Comparison of ENCODE assay signal across 13 mouse cellular contexts in genomic region chr6:37435391-37435790, GRCm38 (mm10). TPM values are rescaled to one million over a fixed set of nuclear protein-coding genes. Genes with fewer than 3 reads are reported as not detected.
DNase-seq lines count a peak whose midpoint lies in the region; ATAC-seq and TF ChIP-seq lines count a peak whose summit lies in the region.
"Had no signal": no experiment of that assay in that cellular context is flagged by ENCODE, and none has a peak within 500 bp of the region (broad histone marks: within the 10 kb centered on the region; RNA-seq: fewer than 3 reads in every experiment).

No protein-coding gene starts in this region.

- H3K36me3 ChIP-seq in heart, embryonic 15.5 days: peaks cover 8% of the 10 kb centered on the region; the same call in 1 of the 2 replicates
- H3K36me3 ChIP-seq in lung, embryonic 16.5 days (ENCODE audit: control insufficient read depth, insufficient read depth, low read length): peaks cover 12% of the 10 kb centered on the region
- no peaks in the 10 kb centered on the region for H3K36me3 ChIP-seq in lung, postnatal 0 days (ENCODE audit: insufficient read depth, low read length)
- no peaks in the 10 kb centered on the region; the same call in 1 of the 2 replicates for H3K36me3 ChIP-seq in intestine, postnatal 0 days (ENCODE audit: control insufficient read depth, insufficient read depth)
- H3K36me3 ChIP-seq: hindbrain, embryonic 15.5 days; liver, embryonic 15.5 days had no signal

- TF ChIP-seq CTCF in lung, postnatal 0 days (IDR thresholded peaks at IDR 0.05): no peak
- TF ChIP-seq CTCF in intestine, postnatal 0 days (IDR thresholded peaks at IDR 0.05; ENCODE audit: low read depth): no peak

- H3K4me2 ChIP-seq in heart, embryonic 15.5 days: 0 out of 2 replicates have a peak overlapping the region, but pooled peaks have one; percentile 9
- H3K4me2 ChIP-seq in lung, embryonic 16.5 days (ENCODE audit: low read depth, low read length): no peak overlapping the region
- no peak overlapping the region for H3K4me2 ChIP-seq in lung, postnatal 0 days (replicated peaks; ENCODE audit: low read depth, low read length)
- H3K4me2 ChIP-seq in intestine, postnatal 0 days (replicated peaks; ENCODE audit: low read depth): no peak overlapping the region
- H3K4me2 ChIP-seq: hindbrain, embryonic 15.5 days; liver, embryonic 15.5 days had no signal

- no peak for TF ChIP-seq EP300 in lung, postnatal 0 days (IDR thresholded peaks at IDR 0.05)

- no peak for ATAC-seq in heart, embryonic 15.5 days (replicated peaks; ENCODE audit: insufficient number of reproducible peaks, insufficient read depth, low FRiP score, low read depth)
- ATAC-seq in lung, embryonic 16.5 days (ENCODE audit: low read depth): no peak
- no peak for ATAC-seq in lung, postnatal 0 days
- ATAC-seq in intestine, postnatal 0 days: no peak
- ATAC-seq: forebrain, embryonic 14.5 days had no signal

- H3K4me1 ChIP-seq in heart, embryonic 15.5 days (replicated peaks): peaks cover 84% of the 10 kb centered on the region
- H3K4me1 ChIP-seq in lung, embryonic 16.5 days (replicated peaks; ENCODE audit: control insufficient read depth, insufficient read depth, low read length): peaks cover 76% of the 10 kb centered on the region
- H3K4me1 ChIP-seq in lung, postnatal 0 days (ENCODE audit: insufficient read depth, low read depth, low read length): peaks cover 31% of the 10 kb centered on the region
- 0 out of 2 replicates have a peak, but pooled peaks cover 8% of the 10 kb centered on the region for H3K4me1 ChIP-seq in intestine, postnatal 0 days (replicated peaks; ENCODE audit: control insufficient read depth, insufficient read depth, low read length)

- DNase-seq in heart, postnatal 14 days: no peak
- no peak for DNase-seq in lung, postnatal 0 days (ENCODE audit: low spot score)
- peak; percentile 73 to 78 for DNase-seq in adrenal gland, postnatal 36 days
- DNase-seq in retina, embryonic 14.5 days (ENCODE audit: low spot score): no peak
- DNase-seq in urinary bladder, adult 2 months (ENCODE audit: low spot score): no peak
- DNase-seq: cerebellum, adult 9-10 months; thymus, postnatal 36 days had no signal

- H3K27ac ChIP-seq in heart, embryonic 15.5 days: peak overlapping the region; percentile 40
- H3K27ac ChIP-seq in lung, embryonic 16.5 days (ENCODE audit: low read length): peak overlapping the region; percentile 7; the same call in 1 of the 2 replicates
- H3K27ac ChIP-seq in lung, postnatal 0 days (ENCODE audit: low read length): no peak overlapping the region
- H3K27ac ChIP-seq in intestine, postnatal 0 days (ENCODE audit: low read depth, low read length): 0 out of 2 replicates have a peak overlapping the region, but pooled peaks have one; percentile 7
- H3K27ac ChIP-seq: hindbrain, embryonic 15.5 days; liver, embryonic 15.5 days had no signal

- no peaks in the 10 kb centered on the region for H3K27me3 ChIP-seq in heart, embryonic 15.5 days
- no peaks in the 10 kb centered on the region for H3K27me3 ChIP-seq in lung, embryonic 16.5 days (ENCODE audit: control insufficient read depth, insufficient read depth, low read depth, low read length)
- H3K27me3 ChIP-seq in lung, postnatal 0 days (replicated peaks; ENCODE audit: insufficient read depth, low read length): no peaks in the 10 kb centered on the region
- H3K27me3 ChIP-seq in intestine, postnatal 0 days (replicated peaks; ENCODE audit: control insufficient read depth, insufficient read depth, low read length): no peaks in the 10 kb centered on the region
- H3K27me3 ChIP-seq: hindbrain, embryonic 15.5 days; liver, embryonic 15.5 days had no signal

- no peak overlapping the region for H3K4me3 ChIP-seq in heart, embryonic 15.5 days
- no peak overlapping the region for H3K4me3 ChIP-seq in lung, embryonic 16.5 days (ENCODE audit: low read length)
- no peak overlapping the region for H3K4me3 ChIP-seq in lung, postnatal 0 days (ENCODE audit: low read depth, low read length)
- no peak overlapping the region for H3K4me3 ChIP-seq in intestine, postnatal 0 days (ENCODE audit: low read depth, low read length)
- H3K4me3 ChIP-seq: hindbrain, embryonic 15.5 days; liver, embryonic 15.5 days had no signal

- no peak overlapping the region for H3K9ac ChIP-seq in heart, embryonic 15.5 days
- no peak overlapping the region for H3K9ac ChIP-seq in lung, embryonic 16.5 days (ENCODE audit: low read length)
- H3K9ac ChIP-seq in lung, postnatal 0 days (replicated peaks; ENCODE audit: low read depth): no peak overlapping the region
- H3K9ac ChIP-seq in intestine, postnatal 0 days (ENCODE audit: low read depth, low read length): no peak overlapping the region
- H3K9ac ChIP-seq: hindbrain, embryonic 15.5 days; liver, embryonic 15.5 days had no signal

- H3K9me3 ChIP-seq in heart, embryonic 15.5 days (replicated peaks): no peaks in the 10 kb centered on the region
- H3K9me3 ChIP-seq in lung, embryonic 16.5 days (ENCODE audit: control insufficient read depth, low read length): no peaks in the 10 kb centered on the region
- H3K9me3 ChIP-seq in lung, postnatal 0 days (ENCODE audit: low read length): no peaks in the 10 kb centered on the region
- H3K9me3 ChIP-seq in intestine, postnatal 0 days (ENCODE audit: control insufficient read depth): no peaks in the 10 kb centered on the region
- H3K9me3 ChIP-seq: hindbrain, embryonic 15.5 days; liver, embryonic 15.5 days had no signal

- intact Hi-C loops in heart, postnatal 14 days (cut with DNase I): no loop called here

- 32% methylated on average over 6 of the region's 6 CpGs for WGBS in heart, embryonic 15.5 days
- WGBS in lung, embryonic 16.5 days: 57% methylated on average over 6 of the region's 6 CpGs
- WGBS in lung, postnatal 0 days: 44% methylated on average over 6 of the region's 6 CpGs
- WGBS in intestine, postnatal 0 days: 57% methylated on average over 6 of the region's 6 CpGs

RNA-seq across cellular contexts. Expression of gene Creb3l2, which starts 6.6 kb away (rescaled TPM):
- 26.7 and 33.6 TPM in 2 replicates for polyA plus RNA-seq in heart, embryonic 15.5 days (2015; fragmentation: Nextera tagmentation; extraction: Ambion mirVana)
- total RNA-seq in heart, postnatal 14 days (2021): 10 to 100 TPM; 27.4 to 29.5 TPM
- 27.8 and 31.1 TPM in 2 replicates for polyA plus RNA-seq in lung, embryonic 16.5 days (2015; fragmentation: Nextera tagmentation; extraction: Ambion mirVana)
- 23.6 and 23.8 TPM in 2 replicates for polyA plus RNA-seq in lung, postnatal 0 days (2015; fragmentation: Nextera tagmentation; extraction: Ambion mirVana)
- 100 to 1,000 TPM in 1 of 2 experiments, 10 to 100 TPM in 1; 89.5 to 100 TPM for total RNA-seq in adrenal gland, postnatal 36 days (2021)
- 9.9 and 10.0 TPM in 2 replicates for polyA plus RNA-seq in intestine, postnatal 0 days (2015; fragmentation: Nextera tagmentation; extraction: Ambion mirVana)
- 35.0 and 42.5 TPM in 2 replicates for polyA plus RNA-seq in urinary bladder, adult 2 months (2012; rRNA removed)

Comparison
In these comparisons a context has a peak if more than half of its experiments do, and no peak if none do; other contexts are left out.
1. DNase-seq: peak in adrenal gland, postnatal 36 days (2 of 2); none in heart, postnatal 14 days (0 of 2), lung, postnatal 0 days (single experiment), retina, embryonic 14.5 days (single experiment) and urinary bladder, adult 2 months (single experiment).